Mouse (Mus musculus) stomach, postnatal 0 days (tissue): ENCODE data around the gene Mtmr12.

Experiments used
- CTCF ChIP-seq: IDR thresholded peaks from 2 replicates; pipeline ENCODE4 v1.5.1; 2016; ENCODE audit warnings: antibody characterized with exemption, low read depth, mild to moderate bottlenecking, moderate library complexity
- EP300 ChIP-seq: optimal IDR thresholded peaks from 2 replicates; pipeline ENCODE3; 2016; ENCODE audit warnings: antibody characterized with exemption

GRCm38 (mm10) chr15:12266460-12266859 is 61.6 kb downstream of the Mtmr12 start:
- TF ChIP-seq CTCF (no peak), EP300 (no peak)
